Mouse (Mus musculus) lung, embryonic 14.5 days (tissue): ENCODE measurements around the gene Kirrel3. TPM values are rescaled to one million over a fixed set of nuclear protein-coding genes. Genes with fewer than 3 reads are reported as not detected.

Source experiments
- ATAC-seq: fragments of 200-750 bp; cut with Nextera tagmentation; 2 replicates; pipeline ENCODE4 v1.8.0; 2017; ENCODE audit warnings: mild to moderate bottlenecking, moderate TSS enrichment, moderate library complexity; ENCODE audit not compliant: insufficient read depth
- DNase-seq: peaks from one replicate; pipeline ENCODE4 v3.0.0-alpha.2; 2015
- H3K27ac ChIP-seq: fragments of 300-500 bp; sonication (generic); 2 replicates; pipeline ENCODE4 v1.5.1; 2014; ENCODE audit warnings: low read depth, mild to moderate bottlenecking, moderate library complexity
- H3K27me3 ChIP-seq: fragments of 300-500 bp; sonication (generic); 2 replicates; pipeline ENCODE4 v1.6.1; 2014; ENCODE audit warnings: low read length, control low read depth; ENCODE audit not compliant: insufficient read depth
- H3K36me3 ChIP-seq: fragments of 300-500 bp; sonication (generic); 2 replicates; pipeline ENCODE4 v1.6.1; 2014; ENCODE audit warnings: control low read depth; ENCODE audit not compliant: insufficient read depth
- H3K4me1 ChIP-seq: fragments of 300-500 bp; sonication (generic); 2 replicates; pipeline ENCODE4 v1.6.1; 2014; ENCODE audit warnings: antibody characterized with exemption, control low read depth; ENCODE audit not compliant: insufficient read depth
- H3K4me2 ChIP-seq: fragments of 300-500 bp; sonication (generic); 2 replicates; pipeline ENCODE4 v1.6.1; 2014; ENCODE audit warnings: mild to moderate bottlenecking
- H3K4me3 ChIP-seq: fragments of 300-500 bp; sonication (generic); 2 replicates; pipeline ENCODE4 v1.5.1; 2014; ENCODE audit warnings: low read depth, low read length
- H3K9ac ChIP-seq: fragments of 300-500 bp; sonication (generic); 2 replicates; pipeline ENCODE4 v1.6.1; 2014
- H3K9me3 ChIP-seq: fragments of 300-500 bp; sonication (generic); 2 replicates; pipeline ENCODE4 v1.6.1; 2016; ENCODE audit warnings: low read depth, low read length, control low read depth
- CTCF ChIP-seq: IDR thresholded peaks from 2 replicates; pipeline ENCODE4 v1.5.1; 2016; ENCODE audit warnings: antibody characterized with exemption, low read depth
- WGBS: fragments of 180-500 bp; shearing (Covaris S2); extraction: QIAGEN DNeasy Blood & Tissue Kit; methylation state at CpG from one replicate; pipeline ENCODE4 v1.1.7; 2014; 5-methylcytosine and 5-hydroxymethylcytosine counted together
- polyA plus RNA-seq: library from polyadenylated mRNA; unstranded; fragments of >200 nt; fragmentation: Nextera tagmentation; extraction: Ambion mirVana; gene quantifications from 2 replicates; pipeline ENCODE4 v1.2.1, GENCODE M21; 2014

The Kirrel3 gene
- polyA plus RNA-seq, 1 experiment from 2014 or later, result 1.4 TPM

DNA sequence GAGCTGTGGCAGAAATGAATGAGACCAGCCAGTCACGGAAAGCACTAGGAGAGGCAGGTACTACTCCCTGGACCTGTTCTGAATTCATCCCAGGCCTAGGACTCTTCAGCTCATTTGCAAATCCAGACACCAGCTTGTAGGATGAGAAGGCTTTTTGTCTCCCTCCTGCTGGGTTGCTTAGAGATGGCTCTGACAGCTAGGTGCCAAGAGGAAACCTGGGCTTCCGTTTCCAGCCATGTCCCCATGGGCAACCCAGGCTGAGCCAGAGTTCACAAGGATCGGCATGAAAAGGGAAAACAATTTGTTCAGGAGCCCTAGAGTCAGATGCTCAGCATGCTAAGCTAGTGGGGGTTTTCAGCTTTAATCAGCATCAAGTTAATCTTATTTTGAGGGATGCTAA, 166.6 kb downstream of the Kirrel3 start:
- no peaks in the 10 kb centered on the region for H3K27me3 ChIP-seq
- no peak for TF ChIP-seq CTCF
- H3K4me1 ChIP-seq, result no peaks in the 10 kb centered on the region
- WGBS, result 66% methylated on average over 3 of the region's 3 CpGs
- no peak overlapping the region for H3K4me3 ChIP-seq
- no peak for ATAC-seq
- H3K4me2 ChIP-seq, result no peak overlapping the region
- H3K27ac ChIP-seq, result no peak overlapping the region
- no peak for DNase-seq
- H3K36me3 ChIP-seq, result no peaks in the 10 kb centered on the region
- H3K9me3 ChIP-seq, result no peaks in the 10 kb centered on the region
- no peak overlapping the region for H3K9ac ChIP-seq

DNA sequence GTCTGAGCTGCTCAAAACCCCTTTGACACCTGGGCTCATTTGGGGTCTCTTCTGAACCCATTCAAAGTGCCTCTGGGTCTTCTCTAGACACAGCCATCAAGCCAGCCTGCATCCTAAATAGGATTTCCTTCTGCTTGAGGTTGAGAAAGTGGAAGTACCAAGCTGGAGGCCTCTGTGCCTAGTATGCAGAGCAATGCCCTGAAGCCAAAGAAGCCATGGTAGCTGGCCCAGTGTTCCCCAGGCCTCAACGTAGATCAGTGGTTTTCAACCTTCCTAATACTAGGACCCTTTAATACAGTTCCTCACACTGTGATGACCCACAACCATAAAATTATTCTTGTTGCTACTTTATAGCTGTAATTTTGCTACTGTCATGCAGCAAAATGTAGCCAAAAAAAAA, 167.4 kb downstream of the Kirrel3 start:
- Histone ChIP-seq H3K4me1 (no peaks in the 10 kb centered on the region), H3K27ac (no peak overlapping the region), H3K9me3 (no peaks in the 10 kb centered on the region), H3K27me3 (no peaks in the 10 kb centered on the region), H3K4me3 (no peak overlapping the region), H3K4me2 (no peak overlapping the region), H3K9ac (no peak overlapping the region), H3K36me3 (no peaks in the 10 kb centered on the region)
- ATAC-seq, result no peak
- WGBS, result 93% methylated on average over 1 of the region's 1 CpGs
- no peak for DNase-seq
- no peak for TF ChIP-seq CTCF

DNA sequence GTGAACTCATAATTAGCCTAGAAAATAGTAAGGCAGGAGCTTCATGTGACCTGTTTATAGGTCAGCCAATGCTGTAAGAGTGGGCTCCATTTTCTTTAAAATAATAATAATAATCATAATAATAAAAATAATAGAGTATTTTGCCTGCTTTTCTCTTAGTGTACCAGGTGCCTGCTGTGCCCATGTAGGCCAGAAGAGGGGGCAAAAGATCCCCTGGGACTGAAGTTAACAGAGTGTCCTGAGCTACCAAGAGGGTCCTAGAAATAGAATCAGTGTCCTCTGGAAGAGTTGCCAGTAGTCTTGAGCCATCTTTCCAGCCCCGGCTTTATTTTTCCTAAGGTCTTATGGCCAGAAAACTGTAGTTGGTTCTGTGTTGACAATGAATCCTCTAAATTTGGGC, 174.9 kb downstream of the Kirrel3 start:
- WGBS, result 78% methylated on average over 1 of the region's 1 CpGs
- Histone ChIP-seq H3K27me3 (no peaks in the 10 kb centered on the region), H3K4me1 (no peaks in the 10 kb centered on the region), H3K27ac (no peak overlapping the region), H3K9ac (no peak overlapping the region), H3K9me3 (no peaks in the 10 kb centered on the region), H3K4me3 (no peak overlapping the region), H3K4me2 (no peak overlapping the region), H3K36me3 (no peaks in the 10 kb centered on the region)
- DNase-seq (peak; percentile 46), ATAC-seq (no peak)
- TF ChIP-seq CTCF, result peak; percentile 55

GRCm38 (mm10) chr9:34663412-34663811, 177.7 kb downstream of the Kirrel3 start:
- Histone ChIP-seq H3K4me2 (no peak overlapping the region), H3K9ac (no peak overlapping the region), H3K9me3 (no peaks in the 10 kb centered on the region), H3K4me3 (no peak overlapping the region), H3K27ac (no peak overlapping the region), H3K4me1 (0 out of 2 replicates have a peak, but pooled peaks cover 6% of the 10 kb centered on the region), H3K36me3 (no peaks in the 10 kb centered on the region), H3K27me3 (no peaks in the 10 kb centered on the region)
- WGBS, result 36% methylated on average over 6 of the region's 6 CpGs
- ATAC-seq, result no peak
- DNase-seq, result no peak
- no peak for TF ChIP-seq CTCF

- no peak overlapping the region for H3K4me2 ChIP-seq
- no peak overlapping the region for H3K4me3 ChIP-seq
- no peaks in the 10 kb centered on the region for H3K27me3 ChIP-seq
- H3K36me3 ChIP-seq, result no peaks in the 10 kb centered on the region
- TF ChIP-seq CTCF, result no peak
- H3K27ac ChIP-seq, result peak overlapping the region; percentile 46; the same call in 1 of the 2 replicates
- WGBS, result 44% methylated on average over 15 of the region's 15 CpGs
- peak; percentile 69 for ATAC-seq
- 0 out of 2 replicates have a peak, but pooled peaks cover 6% of the 10 kb centered on the region for H3K4me1 ChIP-seq
- no peaks in the 10 kb centered on the region for H3K9me3 ChIP-seq
- no peak overlapping the region for H3K9ac ChIP-seq
- DNase-seq, result peak; percentile 86
These were observed 179.9 kb downstream of the Kirrel3 start for GRCm38 (mm10) chr9:34665361-34666129.

DNA sequence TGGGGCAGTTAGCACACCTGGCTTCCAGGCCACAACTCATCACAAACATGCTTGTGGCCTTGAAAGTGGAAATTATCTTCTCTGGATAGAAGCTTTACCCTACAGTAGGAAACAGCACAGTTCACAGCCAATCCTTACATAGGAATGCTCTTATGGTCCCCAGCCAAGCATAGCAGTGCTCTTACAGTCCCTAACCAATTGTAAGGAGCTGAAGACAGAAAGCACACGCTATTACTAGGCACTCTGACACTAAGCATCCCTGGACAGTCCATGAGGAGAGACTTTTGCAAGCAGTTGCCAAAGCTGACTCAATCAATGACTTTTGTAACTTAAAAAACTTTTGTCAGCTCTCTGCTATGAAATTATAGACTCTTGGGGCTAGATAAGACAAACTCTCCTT, 181.5 kb downstream of the Kirrel3 start:
- no peak for TF ChIP-seq CTCF
- H3K36me3 ChIP-seq, result no peaks in the 10 kb centered on the region
- no peak overlapping the region for H3K4me2 ChIP-seq
- H3K9me3 ChIP-seq, result no peaks in the 10 kb centered on the region
- no peaks in the 10 kb centered on the region for H3K27me3 ChIP-seq
- H3K4me3 ChIP-seq, result no peak overlapping the region
- H3K27ac ChIP-seq, result no peak overlapping the region
- 50% methylated on average over 1 of the region's 1 CpGs for whole genome bisulfite sequencing
- H3K4me1 ChIP-seq, result 0 out of 2 replicates have a peak, but pooled peaks cover 6% of the 10 kb centered on the region
- no peak overlapping the region for H3K9ac ChIP-seq
- no peak; the same call in 1 of the 2 replicates for ATAC-seq
- DNase-seq, result peak; percentile 61

DNA sequence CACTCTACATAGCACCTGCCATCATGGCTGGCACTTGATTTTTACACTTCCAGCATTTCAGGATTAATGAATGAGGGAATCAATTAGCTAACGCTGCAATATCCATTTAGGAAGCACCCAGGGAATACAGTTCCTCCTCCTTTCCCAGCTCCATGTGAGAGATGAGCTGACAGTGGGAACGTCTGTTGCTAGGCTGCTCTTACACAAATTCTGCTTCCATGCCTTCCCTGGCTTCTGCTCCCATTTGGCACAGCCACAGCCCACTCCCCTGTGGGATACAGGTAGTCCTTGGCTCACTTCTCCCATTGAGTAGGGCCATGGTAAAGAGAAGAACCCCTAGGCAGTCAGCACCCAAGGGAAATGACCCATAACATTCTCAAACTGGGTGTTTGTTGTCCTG, 185.2 kb downstream of the Kirrel3 start:
- TF ChIP-seq CTCF, result no peak
- Histone ChIP-seq H3K9ac (no peak overlapping the region), H3K27ac (no peak overlapping the region), H3K4me2 (no peak overlapping the region), H3K4me3 (no peak overlapping the region), H3K4me1 (0 out of 2 replicates have a peak, but pooled peaks cover 5% of the 10 kb centered on the region), H3K27me3 (no peaks in the 10 kb centered on the region), H3K9me3 (no peaks in the 10 kb centered on the region), H3K36me3 (no peaks in the 10 kb centered on the region)
- 62% methylated on average over 2 of the region's 2 CpGs for WGBS
- DNase-seq (no peak), ATAC-seq (no peak)
